Mouse (Mus musculus) left cerebral cortex, adult 6 months (tissue): ENCODE results near the gene Ms4a6d. TPM values are rescaled to one million over a fixed set of nuclear protein-coding genes. Genes with fewer than 3 reads are reported as not detected.

Source experiments
- long read RNA-seq, 2 experiments: library from polyadenylated mRNA; unstranded; transcript quantifications; one replicate each; pipeline ENCODE4 v2.0.0; 2019 to 2020
- polyA plus RNA-seq: library from polyadenylated mRNA; unstranded; fragments of <200 nt; fragmentation: Nextera tagmentation; gene quantifications from 2 replicates; pipeline ENCODE4 v1.2.3, GENCODE M21; 2021

The Ms4a6d gene
- 1.7 and 1.8 TPM in 2 replicates for polyA plus RNA-seq
- long read RNA-seq, experiment 1, partial matches to known transcripts, result 1 of 3 reads
- long read RNA-seq, experiment 1, other reads (novel, unspliced or antisense), result 0 of 3 reads
- long read RNA-seq, experiment 2, transcript Ms4a6d-201 (7 exons, 1,418 nt), result major isoform, 5 of 5 reads
- long read RNA-seq, experiment 2, partial matches to known transcripts, result 0 of 5 reads
- long read RNA-seq, experiment 2, other reads (novel, unspliced or antisense), result 0 of 5 reads

GRCm38 (mm10) chr19:11604603-11605002, at the start of gene Ms4a6d:
Gene Ms4a6d, minus strand, starts transcription at chr19:11604849.

GRCm38 (mm10) chr19:11640732-11641131, 36.1 kb upstream of the Ms4a6d start, which contains the start of gene Ms4a3:
Gene Ms4a3, minus strand, starts transcription at chr19:11640851.

DNA sequence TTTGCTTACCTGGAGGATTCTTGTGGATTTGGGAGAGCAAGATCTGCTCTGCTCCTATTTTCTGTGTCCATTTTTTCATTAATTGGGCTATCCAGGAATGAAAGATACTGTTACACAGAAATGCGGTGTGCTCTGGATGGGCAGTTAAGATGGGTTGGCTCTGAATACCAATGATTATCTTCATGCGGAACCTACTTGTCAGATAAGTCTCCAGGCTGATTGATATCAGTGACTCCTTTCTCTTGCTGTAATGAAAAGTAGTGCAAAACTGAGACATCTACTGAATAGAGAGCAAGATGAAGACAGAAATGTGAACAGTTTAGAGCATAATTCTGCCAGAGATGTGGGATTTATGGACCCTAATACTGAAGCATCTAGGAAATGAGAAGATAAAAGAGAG, 18.9 kb upstream of the Ms4a6d start, which contains the start of gene Ms4a2:
Gene Ms4a2 (minus strand): TSS at position 169 of the 400 bp plus-strand sequence.

Other genes starting within 250 kb of the Ms4a6d start
- 0.26 and 0.46 TPM in 2 replicates for gene Ms4a4a, start 229.3 kb downstream of the Ms4a6d start, polyA plus RNA-seq
- 0.06 TPM in 1 of 2 replicates, not detected in the other for gene Ms4a4c, start 200.1 kb downstream of the Ms4a6d start, polyA plus RNA-seq
- not detected in 2 replicates for gene Ms4a4b, start 161.3 kb downstream of the Ms4a6d start, polyA plus RNA-seq
- gene Ms4a6c, start 135.5 kb downstream of the Ms4a6d start, polyA plus RNA-seq, result 0.59 and 0.72 TPM in 2 replicates
- 0.28 and 0.63 TPM in 2 replicates for gene Gm8369, start 118.9 kb downstream of the Ms4a6d start, polyA plus RNA-seq
- gene Ms4a6b, start 88.3 kb downstream of the Ms4a6d start, polyA plus RNA-seq, result 1.2 and 2.2 TPM in 2 replicates
- gene Ms4a4d, start 68.0 kb downstream of the Ms4a6d start, polyA plus RNA-seq, result not detected in 2 replicates
- not detected in 2 replicates for gene Ms4a2, start 18.9 kb upstream of the Ms4a6d start, polyA plus RNA-seq
- not detected in 2 replicates for gene Ms4a3, start 36.0 kb upstream of the Ms4a6d start, polyA plus RNA-seq
- gene Oosp2, start 55.7 kb upstream of the Ms4a6d start, polyA plus RNA-seq, result not detected in 2 replicates
- not detected in 2 replicates for gene Oosp1, start 86.3 kb upstream of the Ms4a6d start, polyA plus RNA-seq
- not detected in 2 replicates for gene Oosp3, start 92.2 kb upstream of the Ms4a6d start, polyA plus RNA-seq
- gene Gif, start 142.7 kb upstream of the Ms4a6d start, polyA plus RNA-seq, result not detected in 2 replicates
- gene Mrpl16, start 165.5 kb upstream of the Ms4a6d start, polyA plus RNA-seq, result 62.4 and 67.6 TPM in 2 replicates
- gene Stx3, start 214.6 kb upstream of the Ms4a6d start, polyA plus RNA-seq, result 8.8 and 15.1 TPM in 2 replicates
- gene Olfr1417, start 234.4 kb upstream of the Ms4a6d start, polyA plus RNA-seq, result not detected in 2 replicates